In genomic region chr10:20724451-20724850, GRCm38 (mm10) we compare ENCODE assay signal across 9 mouse cellular contexts. TPM values are rescaled to one million over a fixed set of nuclear protein-coding genes. Genes with fewer than 3 reads are reported as not detected.
DNase-seq lines count a peak whose midpoint lies in the region; ATAC-seq and TF ChIP-seq lines count a peak whose summit lies in the region.
"Had no signal": no experiment of that assay in that cellular context is flagged by ENCODE, and none has a peak within 500 bp of the region (broad histone marks: within the 10 kb centered on the region; RNA-seq: fewer than 3 reads in every experiment).

No protein-coding gene starts in this region.

- no peak for ATAC-seq in kidney, embryonic 14.5 days (ENCODE audit: low FRiP score, low TSS enrichment)
- ATAC-seq in embryonic facial prominence, embryonic 13.5 days (ENCODE audit: insufficient number of reproducible peaks, insufficient read depth, low FRiP score, low TSS enrichment, low read depth) = no peak
- no peak for ATAC-seq in intestine, embryonic 15.5 days
- no peak for ATAC-seq in midbrain, postnatal 0 days (ENCODE audit: low FRiP score)

- H3K4me1 ChIP-seq in kidney, embryonic 14.5 days (ENCODE audit: control insufficient read depth, insufficient read depth, low read length) = peaks cover 22% of the 10 kb centered on the region
- peaks cover 34% of the 10 kb centered on the region for H3K4me1 ChIP-seq in embryonic facial prominence, embryonic 13.5 days
- H3K4me1 ChIP-seq in intestine, embryonic 15.5 days (replicated peaks) = peaks cover 10% of the 10 kb centered on the region; the same call in 1 of the 2 replicates
- H3K4me1 ChIP-seq in midbrain, postnatal 0 days (ENCODE audit: insufficient read depth, low read length) = peaks cover 8% of the 10 kb centered on the region; the same call in 1 of the 2 replicates

- peak overlapping the region; percentile 34 for H3K4me3 ChIP-seq in kidney, embryonic 14.5 days (ENCODE audit: low read length)
- H3K4me3 ChIP-seq in embryonic facial prominence, embryonic 13.5 days = peak overlapping the region; percentile 48
- peak overlapping the region; percentile 33 for H3K4me3 ChIP-seq in intestine, embryonic 15.5 days (replicated peaks)
- peak overlapping the region; percentile 40 for H3K4me3 ChIP-seq in midbrain, postnatal 0 days (ENCODE audit: low read depth, low read length)

- TF ChIP-seq CTCF in midbrain, postnatal 0 days (IDR thresholded peaks at IDR 0.05) = no peak

- H3K36me3 ChIP-seq in kidney, embryonic 14.5 days (ENCODE audit: control insufficient read depth, insufficient read depth, low read length) = no peaks in the 10 kb centered on the region
- no peaks in the 10 kb centered on the region for H3K36me3 ChIP-seq in embryonic facial prominence, embryonic 13.5 days
- H3K36me3 ChIP-seq in intestine, embryonic 15.5 days = no peaks in the 10 kb centered on the region
- no peaks in the 10 kb centered on the region for H3K36me3 ChIP-seq in midbrain, postnatal 0 days (ENCODE audit: insufficient read depth, low read length)

- peak overlapping the region; percentile 34 for H3K9ac ChIP-seq in kidney, embryonic 14.5 days (ENCODE audit: low read depth, low read length)
- peak overlapping the region; percentile 72 for H3K9ac ChIP-seq in embryonic facial prominence, embryonic 13.5 days
- H3K9ac ChIP-seq in intestine, embryonic 15.5 days = peak overlapping the region; percentile 41; the same call in 1 of the 2 replicates
- peak overlapping the region; percentile 52 for H3K9ac ChIP-seq in midbrain, postnatal 0 days (replicated peaks; ENCODE audit: low read length, poor library complexity, severe bottlenecking)

- DNase-seq in kidney, adult 18-20 months = no peak
- no peak for DNase-seq in midbrain, postnatal 0 days (ENCODE audit: low spot score)
- no peak for DNase-seq in thymus, postnatal 25 days
- DNase-seq in spleen, adult 18-20 months = no peak
- DNase-seq in cerebellum, postnatal 25 days = no peak

- 23% methylated on average over 10 of the region's 10 CpGs for WGBS in kidney, embryonic 14.5 days
- 10% methylated on average over 10 of the region's 10 CpGs for WGBS in embryonic facial prominence, embryonic 13.5 days
- WGBS in intestine, embryonic 15.5 days = 21% methylated on average over 10 of the region's 10 CpGs
- 13% methylated on average over 10 of the region's 10 CpGs for WGBS in midbrain, postnatal 0 days

- no peaks in the 10 kb centered on the region for H3K27me3 ChIP-seq in kidney, embryonic 14.5 days (ENCODE audit: control insufficient read depth, insufficient read depth, low read length)
- no peaks in the 10 kb centered on the region for H3K27me3 ChIP-seq in embryonic facial prominence, embryonic 13.5 days
- no peaks in the 10 kb centered on the region for H3K27me3 ChIP-seq in intestine, embryonic 15.5 days (replicated peaks)
- H3K27me3 ChIP-seq in midbrain, postnatal 0 days (ENCODE audit: insufficient read depth, low read length) = no peaks in the 10 kb centered on the region

- H3K4me2 ChIP-seq in kidney, embryonic 14.5 days (replicated peaks; ENCODE audit: low read depth, low read length) = peak overlapping the region; percentile 64
- peak overlapping the region; percentile 65 for H3K4me2 ChIP-seq in embryonic facial prominence, embryonic 13.5 days
- peak overlapping the region; percentile 65 for H3K4me2 ChIP-seq in intestine, embryonic 15.5 days (replicated peaks)
- H3K4me2 ChIP-seq in midbrain, postnatal 0 days (ENCODE audit: low read depth, low read length, poor library complexity, severe bottlenecking) = peak overlapping the region; percentile 74

- no peaks in the 10 kb centered on the region for H3K9me3 ChIP-seq in kidney, embryonic 14.5 days (ENCODE audit: control insufficient read depth, low read length)
- H3K9me3 ChIP-seq in embryonic facial prominence, embryonic 13.5 days = no peaks in the 10 kb centered on the region
- H3K9me3 ChIP-seq in intestine, embryonic 15.5 days = no peaks in the 10 kb centered on the region
- H3K9me3 ChIP-seq in midbrain, postnatal 0 days (ENCODE audit: low read length) = no peaks in the 10 kb centered on the region

- no peak overlapping the region for H3K27ac ChIP-seq in kidney, embryonic 14.5 days (ENCODE audit: low read depth, low read length)
- H3K27ac ChIP-seq in embryonic facial prominence, embryonic 13.5 days = peak overlapping the region; percentile 91
- H3K27ac ChIP-seq in intestine, embryonic 15.5 days = no peak overlapping the region
- H3K27ac ChIP-seq in midbrain, postnatal 0 days (ENCODE audit: low read depth, low read length) = 0 out of 2 replicates have a peak overlapping the region, but pooled peaks have one; percentile 55

RNA-seq across cellular contexts. Expression of gene Pde7b, which starts 0.4 kb away (rescaled TPM):
- 3.3 and 5.2 TPM in 2 replicates for polyA plus RNA-seq in kidney, embryonic 14.5 days (2014; fragmentation: Nextera tagmentation; extraction: Ambion mirVana)
- 14.9 and 15.2 TPM in 2 replicates for polyA plus RNA-seq in embryonic facial prominence, embryonic 13.5 days (2015; fragmentation: Nextera tagmentation; extraction: Ambion mirVana)
- polyA plus RNA-seq in intestine, embryonic 15.5 days (2015; fragmentation: Nextera tagmentation; extraction: Ambion mirVana) = 2.9 and 3.2 TPM in 2 replicates
- 6.0 and 11.6 TPM in 2 replicates for total RNA-seq in midbrain, postnatal 0 days (2014; rRNA removed)
- 1.7 and 3.3 TPM in 2 replicates for polyA plus RNA-seq in midbrain, postnatal 0 days (2015; fragmentation: Nextera tagmentation; extraction: Ambion mirVana)
- total RNA-seq: MEL had no signal

Comparison
In these comparisons a context has a peak if more than half of its experiments do, and no peak if none do; other contexts are left out.
1. H3K27ac ChIP-seq: peak in embryonic facial prominence, embryonic 13.5 days (single experiment) and midbrain, postnatal 0 days (single experiment); none in kidney, embryonic 14.5 days (single experiment) and intestine, embryonic 15.5 days (single experiment).
2. Peak in every context shown above with its lines, with median percentiles within 50 percentile points of each other: H3K4me2 ChIP-seq, H3K4me3 ChIP-seq and H3K9ac ChIP-seq.